Mouse (Mus musculus): ENCODE measurements around the gene Gm6871. TPM values are rescaled to one million over a fixed set of nuclear protein-coding genes. Genes with fewer than 3 reads are reported as not detected.
"Not testable (repeated sequence)": the region's sequence is repeated elsewhere in the genome, so short reads cannot be mapped to it uniquely, and the experiment has no call there.

Gene Gm6871
- polyA plus RNA-seq, 1 experiment = not detected

- H3K4me3 ChIP-seq (ENCODE audit: insufficient read depth, low read depth, low read length) = peak overlapping the region; percentile 94
- H3K4me1 ChIP-seq (ENCODE audit: control insufficient read depth, insufficient read depth, insufficient read length, low read length); H3K27ac ChIP-seq (replicated peaks; ENCODE audit: low read depth, low read length): not testable (repeated sequence)
Measured at GRCm38 (mm10) chr7:41499018-41499388, 74.5 kb downstream of the Gm6871 start.

DNA sequence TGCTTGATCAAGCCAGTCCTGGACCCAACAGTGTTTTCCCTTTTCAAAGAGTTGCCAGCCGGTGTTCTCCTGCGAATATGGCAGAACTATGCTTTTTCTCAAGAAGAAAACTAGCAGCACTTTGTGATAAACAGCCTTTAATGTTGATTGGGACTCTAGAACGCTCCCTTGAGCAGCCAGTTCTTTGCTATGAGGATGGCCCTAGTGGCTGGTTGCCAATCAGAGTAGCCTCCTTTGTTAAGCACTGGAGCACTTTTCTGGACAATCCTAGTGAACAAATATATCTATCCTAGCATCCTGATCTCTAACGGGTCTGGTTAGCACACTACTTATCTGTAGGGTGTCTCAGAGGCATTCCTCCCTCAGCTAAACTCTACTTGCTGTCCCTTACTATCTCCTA is 75.0 kb downstream of the Gm6871 start:
- H3K4me1 ChIP-seq (ENCODE audit: control insufficient read depth, insufficient read depth, insufficient read length, low read length); H3K4me3 ChIP-seq (ENCODE audit: insufficient read depth, low read depth, low read length); H3K27ac ChIP-seq (replicated peaks; ENCODE audit: low read depth, low read length): not testable (repeated sequence)

GRCm38 (mm10) chr7:41497871-41498270 is 75.6 kb downstream of the Gm6871 start:
- Histone ChIP-seq H3K4me1 (ENCODE audit: control insufficient read depth, insufficient read depth, insufficient read length, low read length) (no peaks in the 10 kb centered on the region), H3K4me3 (ENCODE audit: insufficient read depth, low read depth, low read length) (no peak overlapping the region), H3K27ac (replicated peaks; ENCODE audit: low read depth, low read length) (no peak overlapping the region)

Other genes starting within 250 kb of the Gm6871 start
- gene AI987944, start 180.3 kb downstream of the Gm6871 start, polyA plus RNA-seq (2012; ENCODE audit: insufficient read depth, insufficient read length, missing spikeins) = 9.0 and 12.7 TPM in 2 replicates
- gene Vmn2r57, start 125.0 kb downstream of the Gm6871 start, polyA plus RNA-seq (2012; ENCODE audit: insufficient read depth, insufficient read length, missing spikeins) = 0.33 and 0.55 TPM in 2 replicates
- gene Gm20449, start 74.2 kb downstream of the Gm6871 start, polyA plus RNA-seq (2012; ENCODE audit: insufficient read depth, insufficient read length, missing spikeins) = not detected in 2 replicates
- gene AW146154, start 73.8 kb downstream of the Gm6871 start, polyA plus RNA-seq (2012; ENCODE audit: insufficient read depth, insufficient read length, missing spikeins) = 2.8 TPM in 2 replicates
- gene 2610021A01Rik, start 25.6 kb upstream of the Gm6871 start, polyA plus RNA-seq (2012; ENCODE audit: insufficient read depth, insufficient read length, missing spikeins) = 5.0 and 7.3 TPM in 2 replicates
- gene Zfp788, start 59.5 kb upstream of the Gm6871 start, polyA plus RNA-seq (2012; ENCODE audit: insufficient read depth, insufficient read length, missing spikeins) = 5.3 and 7.2 TPM in 2 replicates

All from brown adipose tissue, adult 24 weeks (tissue).